Mouse (Mus musculus) liver, adult 2 months (tissue): Measurements from ENCODE around the gene Nhlrc4. TPM values are rescaled to one million over a fixed set of nuclear protein-coding genes. Genes with fewer than 3 reads are reported as not detected.
A peak's percentile ranks its signal among the peaks of the same experiment; 100 is the strongest.

ENCODE experiments used
- DNase-seq: peaks from one replicate; pipeline ENCODE4 v3.0.0-alpha.2; 2011; ENCODE audit warnings: low read depth, low spot score; ENCODE audit errors: extremely low read depth
- H3K27ac ChIP-seq: fragments of 200-500 bp; replicated peaks from 2 replicates; pipeline ENCODE4 v1.5.1; 2012; ENCODE audit warnings: low read depth, mild to moderate bottlenecking, control low read depth, inconsistent platforms, low read length; ENCODE audit not compliant: insufficient read depth
- H3K27me3 ChIP-seq: fragments of 200-500 bp; 2 replicates; pipeline ENCODE4 v1.6.1; 2012; ENCODE audit warnings: mild to moderate bottlenecking, moderate library complexity, low read length, inconsistent platforms; ENCODE audit not compliant: control insufficient read depth, insufficient read depth
- H3K36me3 ChIP-seq: fragments of 200-500 bp; 2 replicates; pipeline ENCODE4 v1.6.1; 2012; ENCODE audit warnings: low read length, inconsistent platforms; ENCODE audit not compliant: control insufficient read depth, insufficient read depth
- H3K4me1 ChIP-seq: fragments of 200-500 bp; 2 replicates; pipeline ENCODE4 v1.6.1; 2011; ENCODE audit warnings: low read length; ENCODE audit not compliant: control insufficient read depth, insufficient read depth
- H3K4me3 ChIP-seq: fragments of 200-500 bp; 2 replicates; pipeline ENCODE4 v1.5.1; 2011; ENCODE audit warnings: low read depth, mild to moderate bottlenecking, control low read depth, low read length, moderate library complexity; ENCODE audit not compliant: insufficient read depth
- H3K79me2 ChIP-seq: fragments of 200-500 bp; 2 replicates; pipeline ENCODE4 v1.6.1; 2012; ENCODE audit warnings: inconsistent platforms, mild to moderate bottlenecking, low read length, moderate library complexity; ENCODE audit not compliant: control insufficient read depth, insufficient read depth
- H3K9ac ChIP-seq: fragments of 200-500 bp; 2 replicates; pipeline ENCODE4 v1.6.1; 2012; ENCODE audit warnings: low read depth, mild to moderate bottlenecking, control low read depth, inconsistent platforms, low read length
- CTCF ChIP-seq: fragments of 200-500 bp; IDR thresholded peaks from 2 replicates; pipeline ENCODE4 v1.5.1; 2011; ENCODE audit warnings: low read depth, low read length, control low read depth
- POLR2A ChIP-seq: fragments of 200-500 bp; IDR thresholded peaks from 2 replicates; pipeline ENCODE4 v1.6.1; 2011; ENCODE audit warnings: low read length, control low read depth; ENCODE audit not compliant: insufficient read depth; ENCODE audit errors: extremely low read depth
- WGBS: fragments of 180-500 bp; shearing (Covaris S2); methylation state at CpG from one replicate; pipeline ENCODE4 v1.1.7; 2018; 5-methylcytosine and 5-hydroxymethylcytosine counted together
- polyA plus RNA-seq: library from polyadenylated mRNA; depleted of rRNA; stranded (reverse); fragments of >200 nt; gene quantifications from 2 replicates; pipeline ENCODE4 v1.2.3, GENCODE M21; 2012
- total RNA-seq: library from RNA; depleted of rRNA; stranded (reverse); fragments of >200 nt; gene quantifications from 2 replicates; pipeline ENCODE4 v1.2.3, GENCODE M21; 2014

Nhlrc4 gene
- total and polyA plus RNA-seq, 2 experiments: 0.04 to 1.2 TPM

GRCm38 (mm10) chr17:25913186-25913876, 31.4 kb downstream of the Nhlrc4 start:
- TF ChIP-seq CTCF (no peak), POLR2A (no peak)
- WGBS: 50% methylated on average over 14 of the region's 14 CpGs
- Histone ChIP-seq H3K4me1 (peaks cover 25% of the 10 kb centered on the region), H3K36me3 (no peaks in the 10 kb centered on the region), H3K9ac (no peak overlapping the region), H3K27me3 (no peaks in the 10 kb centered on the region), H3K79me2 (peaks cover 35% of the 10 kb centered on the region), H3K27ac (peak overlapping the region; percentile 56), H3K4me3 (no peak overlapping the region)
- no peak for DNase-seq

GRCm38 (mm10) chr17:25911816-25912215, 32.9 kb downstream of the Nhlrc4 start:
- no peak overlapping the region for H3K27ac ChIP-seq
- peak; percentile 71 for DNase-seq
- no peaks in the 10 kb centered on the region for H3K27me3 ChIP-seq
- TF ChIP-seq CTCF (no peak), POLR2A (no peak)
- WGBS: 62% methylated on average over 4 of the region's 4 CpGs
- no peak overlapping the region for H3K4me3 ChIP-seq
- peaks cover 20% of the 10 kb centered on the region for H3K4me1 ChIP-seq
- no peak overlapping the region for H3K9ac ChIP-seq
- H3K36me3 ChIP-seq: no peaks in the 10 kb centered on the region
- peaks cover 30% of the 10 kb centered on the region for H3K79me2 ChIP-seq

GRCm38 (mm10) chr17:25907640-25908039, 37.1 kb downstream of the Nhlrc4 start:
- Histone ChIP-seq H3K9ac (no peak overlapping the region), H3K4me1 (peaks cover 7% of the 10 kb centered on the region; the same call in 1 of the 2 replicates), H3K36me3 (no peaks in the 10 kb centered on the region), H3K27me3 (no peaks in the 10 kb centered on the region), H3K27ac (no peak overlapping the region), H3K79me2 (peaks cover 34% of the 10 kb centered on the region), H3K4me3 (no peak overlapping the region)
- 88% methylated on average over 2 of the region's 2 CpGs for WGBS
- DNase-seq: no peak
- TF ChIP-seq CTCF: no peak
- no peak for TF ChIP-seq POLR2A

- DNase-seq: no peak
- no peaks in the 10 kb centered on the region for H3K27me3 ChIP-seq
- no peak overlapping the region for H3K4me3 ChIP-seq
- no peak for TF ChIP-seq POLR2A
- no peak for TF ChIP-seq CTCF
- H3K79me2 ChIP-seq: peaks cover 31% of the 10 kb centered on the region; the same call in 1 of the 2 replicates
- H3K27ac ChIP-seq: no peak overlapping the region
- no peaks in the 10 kb centered on the region for H3K36me3 ChIP-seq
- H3K4me1 ChIP-seq: no peaks in the 10 kb centered on the region
- no peak overlapping the region for H3K9ac ChIP-seq
- 84% methylated on average over 3 of the region's 3 CpGs for WGBS
Measured at GRCm38 (mm10) chr17:25903061-25903460, 41.7 kb downstream of the Nhlrc4 start.

GRCm38 (mm10) chr17:25900193-25900592, 44.6 kb downstream of the Nhlrc4 start:
- WGBS: 100% methylated on average over 1 of the region's 1 CpGs
- no peak for DNase-seq
- Histone ChIP-seq H3K4me3 (no peak overlapping the region), H3K27me3 (no peaks in the 10 kb centered on the region), H3K9ac (no peak overlapping the region), H3K36me3 (no peaks in the 10 kb centered on the region), H3K79me2 (peaks cover 23% of the 10 kb centered on the region; the same call in 1 of the 2 replicates), H3K4me1 (no peaks in the 10 kb centered on the region), H3K27ac (no peak overlapping the region)
- TF ChIP-seq CTCF (no peak), POLR2A (no peak)

GRCm38 (mm10) chr17:25895891-25896290, 48.9 kb downstream of the Nhlrc4 start:
- no peak for DNase-seq
- no peaks in the 10 kb centered on the region; the same call in 1 of the 2 replicates for H3K4me1 ChIP-seq
- no peaks in the 10 kb centered on the region for H3K27me3 ChIP-seq
- no peaks in the 10 kb centered on the region for H3K36me3 ChIP-seq
- peaks cover 15% of the 10 kb centered on the region; the same call in 1 of the 2 replicates for H3K79me2 ChIP-seq
- WGBS: 87% methylated on average over 12 of the region's 12 CpGs
- H3K9ac ChIP-seq: no peak overlapping the region
- TF ChIP-seq POLR2A (no peak), CTCF (no peak)
- no peak overlapping the region for H3K27ac ChIP-seq
- H3K4me3 ChIP-seq: no peak overlapping the region
